Mouse (Mus musculus): ENCODE data around the gene Fcna.
A peak's percentile ranks its signal among the peaks of the same experiment; 100 is the strongest.

Gene Fcna

GRCm38 (mm10) chr2:25607761-25608622 lies 19.8 kb downstream of the Fcna start, which contains the start of gene Rabl6:
TSS of gene Rabl6 (minus strand) at chr2:25608521.
- peak; percentile 75 to 76 for DNase-seq

GRCm38 (mm10) chr2:25602526-25602925 lies 25.3 kb downstream of the Fcna start:
- no peak for DNase-seq

GRCm38 (mm10) chr2:25600037-25600436 lies 27.8 kb downstream of the Fcna start:
- DNase-seq: no peak

GRCm38 (mm10) chr2:25598749-25599148 lies 29.1 kb downstream of the Fcna start:
- no peak for DNase-seq

GRCm38 (mm10) chr2:25596765-25597510 lies 30.9 kb downstream of the Fcna start:
- no peak for DNase-seq

- DNase-seq: no peak
These were observed 36.0 kb downstream of the Fcna start for GRCm38 (mm10) chr2:25591863-25592262.

GRCm38 (mm10) chr2:25588227-25588907 lies 39.5 kb downstream of the Fcna start:
- DNase-seq: no peak

- DNase-seq: no peak
These were observed 40.5 kb downstream of the Fcna start for GRCm38 (mm10) chr2:25587290-25587689.

GRCm38 (mm10) chr2:25585601-25586000 lies 42.2 kb downstream of the Fcna start:
- DNase-seq: no peak

GRCm38 (mm10) chr2:25584856-25585255 lies 43.0 kb downstream of the Fcna start:
- DNase-seq: no peak

- DNase-seq: no peak
These were observed 43.7 kb downstream of the Fcna start for GRCm38 (mm10) chr2:25584152-25584551.

- DNase-seq: no peak
These were observed 44.3 kb downstream of the Fcna start for GRCm38 (mm10) chr2:25583571-25583970.

GRCm38 (mm10) chr2:25583120-25583481 lies 44.7 kb downstream of the Fcna start:
- DNase-seq: no peak

GRCm38 (mm10) chr2:25582466-25583119 lies 45.2 kb downstream of the Fcna start:
- DNase-seq: no peak

- no peak for DNase-seq
These were observed 45.9 kb downstream of the Fcna start for GRCm38 (mm10) chr2:25581901-25582301.

GRCm38 (mm10) chr2:25581294-25581864 lies 46.5 kb downstream of the Fcna start, which contains the start of gene Ajm1:
TSS of gene Ajm1 (minus strand) at chr2:25581757.
- DNase-seq: peak in 1 of 2 experiments; percentile 56

GRCm38 (mm10) chr2:25580621-25581101 lies 47.2 kb downstream of the Fcna start:
- no peak for DNase-seq

GRCm38 (mm10) chr2:25579737-25580460 lies 47.9 kb downstream of the Fcna start:
- DNase-seq: peak in 1 of 2 experiments; percentile 59

- no peak for DNase-seq
These were observed 48.8 kb downstream of the Fcna start for GRCm38 (mm10) chr2:25578796-25579736.

Data from thymus, adult 18-20 months (tissue).